Mouse (Mus musculus) stomach, postnatal 0 days (tissue): ENCODE data around the gene Spata45. TPM values are rescaled to one million over a fixed set of nuclear protein-coding genes. Genes with fewer than 3 reads are reported as not detected.

Experiments
- ATAC-seq: fragments of 200-750 bp; cut with Nextera tagmentation; 2 replicates; pipeline ENCODE4 v1.8.0; 2017; ENCODE audit not compliant: low FRiP score, low TSS enrichment
- DNase-seq: peaks from one replicate; pipeline ENCODE4 v3.0.0-alpha.2; 2016; ENCODE audit warnings: low spot score
- H3K27ac ChIP-seq: fragments of 300-500 bp; sonication (generic); replicated peaks from 2 replicates; pipeline ENCODE4 v1.5.1; 2014; ENCODE audit warnings: mild to moderate bottlenecking, control low read depth
- H3K27me3 ChIP-seq: fragments of 300-500 bp; sonication (generic); 2 replicates; pipeline ENCODE4 v1.6.1; 2014; ENCODE audit warnings: low read length; ENCODE audit not compliant: control insufficient read depth, insufficient read depth
- H3K36me3 ChIP-seq: fragments of 300-500 bp; sonication (generic); 2 replicates; pipeline ENCODE4 v1.6.1; 2014; ENCODE audit warnings: low read length, mixed read lengths; ENCODE audit not compliant: control insufficient read depth, insufficient read depth
- H3K4me1 ChIP-seq: fragments of 300-500 bp; sonication (generic); replicated peaks from 2 replicates; pipeline ENCODE4 v1.6.1; 2014; ENCODE audit warnings: antibody characterized with exemption; ENCODE audit not compliant: control insufficient read depth, insufficient read depth
- H3K4me2 ChIP-seq: fragments of 300-500 bp; sonication (generic); replicated peaks from 2 replicates; pipeline ENCODE4 v1.6.1; 2014; ENCODE audit warnings: low read depth, mild to moderate bottlenecking, control low read depth, moderate library complexity
- H3K4me3 ChIP-seq: fragments of 300-500 bp; sonication (generic); 2 replicates; pipeline ENCODE4 v1.5.1; 2014; ENCODE audit warnings: low read depth, low read length, control low read depth
- H3K9ac ChIP-seq: fragments of 300-500 bp; sonication (generic); 2 replicates; pipeline ENCODE4 v1.6.1; 2014; ENCODE audit warnings: mild to moderate bottlenecking, low read length, control low read depth, mixed read lengths
- H3K9me3 ChIP-seq: fragments of 300-500 bp; sonication (generic); 2 replicates; pipeline ENCODE4 v1.6.1; 2016; ENCODE audit warnings: low read length; ENCODE audit not compliant: control insufficient read depth
- CTCF ChIP-seq: IDR thresholded peaks from 2 replicates; pipeline ENCODE4 v1.5.1; 2016; ENCODE audit warnings: antibody characterized with exemption, low read depth, mild to moderate bottlenecking, moderate library complexity
- EP300 ChIP-seq: optimal IDR thresholded peaks from 2 replicates; pipeline ENCODE3; 2016; ENCODE audit warnings: antibody characterized with exemption
- WGBS: fragments of 180-500 bp; shearing (Covaris S2); extraction: QIAGEN DNeasy Blood & Tissue Kit; methylation state at CpG from one replicate; pipeline ENCODE4 v1.1.7; 2014; 5-methylcytosine and 5-hydroxymethylcytosine counted together
- polyA plus RNA-seq: library from polyadenylated mRNA; unstranded; fragments of >200 nt; fragmentation: Nextera tagmentation; extraction: Ambion mirVana; gene quantifications from 2 replicates; pipeline ENCODE4 v1.2.1, GENCODE M21; 2015

The Spata45 gene
- polyA plus RNA-seq, 1 experiment from 2014 or later = not detected

DNA sequence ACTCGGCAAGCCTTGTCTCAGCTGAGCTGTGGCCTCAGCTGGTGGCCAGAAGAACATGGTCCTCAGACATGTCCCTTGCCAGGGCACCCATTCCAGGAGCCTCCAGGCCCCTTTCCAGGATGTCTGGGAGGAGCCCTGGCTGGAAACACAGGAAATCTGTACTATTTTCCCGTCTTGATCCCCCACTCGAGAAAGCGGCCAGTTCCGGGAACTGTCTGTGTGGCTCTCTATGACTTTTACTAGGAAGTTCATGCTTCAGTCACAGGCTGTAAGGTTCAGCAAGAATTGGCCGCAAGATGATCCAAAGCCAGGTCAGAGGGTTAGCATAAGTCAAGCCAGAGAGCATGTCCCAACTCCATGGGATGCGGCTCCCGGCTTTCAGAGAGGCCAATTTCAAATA is 55.6 kb downstream of the Spata45 start:
- WGBS = 64% methylated on average over 8 of the region's 8 CpGs
- Histone ChIP-seq H3K4me2 (no peak overlapping the region), H3K36me3 (no peaks in the 10 kb centered on the region)

More for the DNA sequence above, 55.6 kb downstream of the Spata45 start:
- no peak overlapping the region for H3K27ac ChIP-seq
- H3K9me3 ChIP-seq = no peaks in the 10 kb centered on the region
- no peak overlapping the region for H3K4me3 ChIP-seq
- DNase-seq = no peak
- TF ChIP-seq CTCF (no peak), EP300 (no peak)
- H3K9ac ChIP-seq = no peak overlapping the region
- no peaks in the 10 kb centered on the region for H3K27me3 ChIP-seq
- no peak for ATAC-seq
- H3K4me1 ChIP-seq = no peaks in the 10 kb centered on the region

Other genes with a start within 250 kb of the Spata45 start
- 4.5 TPM in 2 replicates for gene Rps6kc1, start 124.9 kb upstream of the Spata45 start, polyA plus RNA-seq
- gene Angel2, start 111.5 kb upstream of the Spata45 start, polyA plus RNA-seq = 20.5 and 22.0 TPM in 2 replicates
- 3.8 and 4.2 TPM in 2 replicates for gene Vash2, start 57.3 kb upstream of the Spata45 start, polyA plus RNA-seq
- 2.9 and 3.2 TPM in 2 replicates for gene Flvcr1, start 10.5 kb upstream of the Spata45 start, polyA plus RNA-seq
- 8.9 and 11.7 TPM in 2 replicates for gene Tatdn3, start 26.3 kb downstream of the Spata45 start, polyA plus RNA-seq
- gene Nsl1, start 26.4 kb downstream of the Spata45 start, polyA plus RNA-seq = 3.5 and 5.2 TPM in 2 replicates
- gene Batf3, start 61.2 kb downstream of the Spata45 start, polyA plus RNA-seq = 5.0 and 5.7 TPM in 2 replicates
- gene Fam71a, start 128.2 kb downstream of the Spata45 start, polyA plus RNA-seq = 0.04 TPM in 1 of 2 replicates, not detected in the other
- 6.5 and 11.1 TPM in 2 replicates for gene Atf3, start 181.4 kb downstream of the Spata45 start, polyA plus RNA-seq